Mouse (Mus musculus): Measurements from ENCODE around the gene Gpld1. TPM values are rescaled to one million over a fixed set of nuclear protein-coding genes. Genes with fewer than 3 reads are reported as not detected.
"Not testable (repeated sequence)": the region's sequence is repeated elsewhere in the genome, so short reads cannot be mapped to it uniquely, and the experiment has no call there.

The Gpld1 gene
- polyA plus RNA-seq, 1 experiment from 2014 or later = 1.5 TPM

- no peak for ATAC-seq (replicated peaks)
- WGBS = 61% methylated on average over 11 of the region's 11 CpGs
- no peak overlapping the region for H3K4me2 ChIP-seq (replicated peaks)
Observed at GRCm38 (mm10) chr13:24955091-24955490, 12.1 kb downstream of the Gpld1 start.

DNA sequence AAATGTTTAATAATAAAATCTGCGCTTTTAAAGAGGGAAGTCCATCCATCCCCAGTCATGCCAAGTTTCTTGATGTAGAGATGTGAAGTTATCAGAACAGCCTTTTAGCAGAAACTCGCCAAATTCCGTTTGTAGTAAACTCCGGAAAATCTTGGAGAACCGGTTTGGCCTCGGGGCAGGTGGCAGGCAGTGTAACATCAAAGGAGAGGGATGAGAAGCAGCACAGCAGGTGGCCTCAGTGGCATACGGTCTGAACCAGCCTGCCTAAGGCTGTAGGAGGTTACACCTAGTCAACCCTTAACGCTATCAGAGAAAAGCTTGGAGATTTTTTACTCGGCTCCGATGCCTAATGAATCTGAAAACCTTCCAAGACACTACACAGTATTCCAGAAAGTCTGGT is 12.5 kb downstream of the Gpld1 start:
- H3K27me3 ChIP-seq = no peaks in the 10 kb centered on the region
- 19% methylated on average over 10 of the region's 10 CpGs for WGBS
- no peak overlapping the region for H3K27ac ChIP-seq (replicated peaks)
- H3K36me3 ChIP-seq = no peaks in the 10 kb centered on the region
- H3K4me2 ChIP-seq (replicated peaks) = no peak overlapping the region
- H3K4me1 ChIP-seq = no peaks in the 10 kb centered on the region
- H3K9ac ChIP-seq (replicated peaks) = no peak overlapping the region
- no peak overlapping the region for H3K4me3 ChIP-seq
- H3K9me3 ChIP-seq = no peaks in the 10 kb centered on the region
- no peak for ATAC-seq (replicated peaks)

More at GRCm38 (mm10) chr13:24955091-24955490, 12.1 kb downstream of the Gpld1 start:
- no peak overlapping the region for H3K4me3 ChIP-seq
- no peak overlapping the region for H3K9ac ChIP-seq (replicated peaks)
- no peaks in the 10 kb centered on the region for H3K9me3 ChIP-seq
- no peaks in the 10 kb centered on the region for H3K27me3 ChIP-seq
- no peak overlapping the region for H3K27ac ChIP-seq (replicated peaks)
- no peaks in the 10 kb centered on the region for H3K4me1 ChIP-seq
- H3K36me3 ChIP-seq = no peaks in the 10 kb centered on the region

GRCm38 (mm10) chr13:24958671-24959070 is 15.7 kb downstream of the Gpld1 start:
- no peaks in the 10 kb centered on the region for H3K4me1 ChIP-seq
- ATAC-seq (replicated peaks) = no peak
- 91% methylated on average over 11 of the region's 11 CpGs for WGBS

DNA sequence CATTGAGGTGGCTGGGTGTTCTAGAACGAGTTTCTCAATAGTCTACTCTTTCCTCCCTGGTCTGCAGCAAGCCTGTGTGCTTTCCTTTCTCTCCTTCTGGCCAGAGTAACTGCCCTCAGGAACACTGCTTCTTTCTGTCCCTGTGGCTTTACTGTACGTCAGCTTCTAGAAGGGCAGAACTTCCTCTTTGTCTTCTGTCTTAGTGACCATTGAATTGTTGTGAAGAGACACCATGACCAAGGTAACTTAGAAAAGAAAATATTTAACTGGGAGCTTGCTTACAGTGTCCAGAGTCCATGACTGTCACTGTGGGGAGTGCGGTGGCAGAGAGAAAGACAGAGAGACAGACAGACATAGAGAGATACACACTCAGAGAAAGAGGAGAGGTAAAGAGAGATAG is 17.1 kb downstream of the Gpld1 start:
- Histone ChIP-seq H3K4me3 (no peak overlapping the region), H3K27ac (replicated peaks) (no peak overlapping the region), H3K27me3 (no peaks in the 10 kb centered on the region), H3K36me3 (no peaks in the 10 kb centered on the region), H3K4me1 (no peaks in the 10 kb centered on the region), H3K4me2 (replicated peaks) (no peak overlapping the region), H3K9me3 (no peaks in the 10 kb centered on the region), H3K9ac (replicated peaks) (no peak overlapping the region)
- no peak for ATAC-seq (replicated peaks)
- 78% methylated on average over 3 of the region's 3 CpGs for WGBS

More at GRCm38 (mm10) chr13:24958671-24959070, 15.7 kb downstream of the Gpld1 start:
- no peaks in the 10 kb centered on the region for H3K9me3 ChIP-seq
- no peak overlapping the region for H3K9ac ChIP-seq (replicated peaks)
- H3K36me3 ChIP-seq = no peaks in the 10 kb centered on the region
- no peak overlapping the region for H3K4me2 ChIP-seq (replicated peaks)
- H3K4me3 ChIP-seq = no peak overlapping the region
- H3K27ac ChIP-seq (replicated peaks) = no peak overlapping the region
- no peaks in the 10 kb centered on the region for H3K27me3 ChIP-seq

GRCm38 (mm10) chr13:24962119-24962518 is 19.2 kb downstream of the Gpld1 start:
- Histone ChIP-seq H3K4me1 (peaks cover 3% of the 10 kb centered on the region; the same call in 1 of the 2 replicates), H3K9ac (replicated peaks) (no peak overlapping the region), H3K9me3 (no peaks in the 10 kb centered on the region), H3K4me3 (no peak overlapping the region), H3K27me3 (no peaks in the 10 kb centered on the region), H3K36me3 (no peaks in the 10 kb centered on the region), H3K4me2 (replicated peaks) (no peak overlapping the region), H3K27ac (replicated peaks) (no peak overlapping the region)
- no peak for ATAC-seq (replicated peaks)
- WGBS = 87% methylated on average over 8 of the region's 8 CpGs

DNA sequence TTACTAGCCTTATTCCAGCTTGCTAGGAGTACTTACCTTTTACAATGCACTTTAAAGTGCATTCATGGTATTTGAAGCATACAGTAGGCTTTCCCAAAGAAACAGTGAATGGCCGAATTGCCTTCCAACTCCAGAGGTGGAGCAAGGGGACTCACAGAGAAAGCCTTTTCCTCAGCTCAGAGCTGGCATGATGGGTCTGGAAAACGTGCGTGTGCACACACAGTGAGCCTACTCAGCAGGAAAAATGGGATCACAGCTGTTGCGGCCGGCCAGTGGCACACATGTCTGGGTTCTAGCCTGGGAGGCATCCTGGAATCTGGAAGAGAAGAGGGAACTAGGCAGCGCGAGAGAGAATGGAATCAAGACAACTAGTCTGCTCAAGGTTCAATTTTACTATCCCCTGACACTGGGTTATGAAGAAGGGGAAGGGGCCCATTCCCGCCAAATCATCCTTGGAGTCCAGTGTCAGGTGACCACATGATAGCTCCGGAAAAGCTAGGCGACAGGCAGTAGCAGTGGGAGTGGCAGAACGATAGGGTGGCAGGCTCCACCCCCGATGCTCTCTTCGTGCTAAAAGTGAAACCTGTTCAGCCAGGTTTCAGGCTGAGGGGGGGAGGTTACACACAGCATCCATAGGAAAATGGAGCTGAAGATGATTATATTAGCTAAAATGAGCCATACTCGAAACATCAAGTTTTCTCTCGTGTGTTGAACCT is 22.3 kb downstream of the Gpld1 start:
- Histone ChIP-seq H3K9me3 (no peaks in the 10 kb centered on the region), H3K9ac (replicated peaks) (peak overlapping the region; percentile 4; the same call in 1 of the 2 replicates), H3K27me3 (no peaks in the 10 kb centered on the region), H3K4me1 (peaks cover 3% of the 10 kb centered on the region; the same call in 1 of the 2 replicates), H3K36me3 (no peaks in the 10 kb centered on the region), H3K4me3 (peak overlapping the region; percentile 30), H3K27ac (replicated peaks) (no peak overlapping the region), H3K4me2 (replicated peaks) (peak overlapping the region; percentile 39)
- ATAC-seq (replicated peaks) = peak; percentile 57; the same call in 1 of the 2 replicates
- 19% methylated on average over 15 of the region's 15 CpGs for WGBS

GRCm38 (mm10) chr13:24965846-24966201 is 22.9 kb downstream of the Gpld1 start:
- Histone ChIP-seq H3K4me3 (peak overlapping the region; percentile 30), H3K27ac (replicated peaks) (no peak overlapping the region), H3K9ac (replicated peaks) (peak overlapping the region; percentile 4; the same call in 1 of the 2 replicates)

DNA sequence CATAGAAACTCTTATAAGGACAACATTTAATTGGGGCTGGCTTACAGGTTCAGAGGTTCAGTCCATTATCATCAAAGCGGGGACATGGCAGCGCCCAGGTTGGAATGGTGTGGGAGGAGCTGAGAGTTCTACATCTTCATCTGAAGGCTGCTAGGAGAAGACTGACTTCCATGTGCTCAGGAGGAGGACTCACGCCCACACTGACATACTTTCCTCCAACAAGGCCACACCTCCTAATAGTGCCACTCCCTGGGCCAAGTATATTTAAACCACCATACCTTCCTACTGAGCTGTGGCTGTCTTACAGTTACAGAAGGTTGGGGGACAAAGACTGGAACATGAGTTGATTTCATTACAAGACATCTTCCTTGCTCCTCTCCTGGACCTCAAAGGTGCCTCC is 28.8 kb downstream of the Gpld1 start:
- 96% methylated on average over 3 of the region's 3 CpGs for WGBS
- not testable (repeated sequence) for H3K27me3 ChIP-seq; H3K4me3 ChIP-seq; H3K36me3 ChIP-seq; H3K4me1 ChIP-seq; ATAC-seq (replicated peaks); H3K4me2 ChIP-seq (replicated peaks); H3K9me3 ChIP-seq; H3K9ac ChIP-seq (replicated peaks); H3K27ac ChIP-seq (replicated peaks)

More at GRCm38 (mm10) chr13:24965846-24966201, 22.9 kb downstream of the Gpld1 start:
- H3K9me3 ChIP-seq = no peaks in the 10 kb centered on the region
- H3K4me1 ChIP-seq = peaks cover 3% of the 10 kb centered on the region; the same call in 1 of the 2 replicates
- no peaks in the 10 kb centered on the region for H3K27me3 ChIP-seq
- 39% methylated on average over 5 of the region's 5 CpGs for WGBS
- ATAC-seq (replicated peaks) = 0 out of 2 replicates have a peak, but pooled peaks have one; percentile 41
- no peaks in the 10 kb centered on the region for H3K36me3 ChIP-seq
- H3K4me2 ChIP-seq (replicated peaks) = peak overlapping the region; percentile 39

- peak; percentile 78 for ATAC-seq (replicated peaks)
- 51% methylated on average over 4 of the region's 4 CpGs for WGBS
- H3K4me3 ChIP-seq = no peak overlapping the region
Observed at GRCm38 (mm10) chr13:24976384-24976783, 33.4 kb downstream of the Gpld1 start.

GRCm38 (mm10) chr13:24977820-24978342 is 34.9 kb downstream of the Gpld1 start:
- Histone ChIP-seq H3K4me3 (no peak overlapping the region), H3K9ac (replicated peaks) (no peak overlapping the region), H3K9me3 (no peaks in the 10 kb centered on the region), H3K4me1 (no peaks in the 10 kb centered on the region), H3K4me2 (replicated peaks) (no peak overlapping the region), H3K27ac (replicated peaks) (no peak overlapping the region), H3K36me3 (no peaks in the 10 kb centered on the region), H3K27me3 (no peaks in the 10 kb centered on the region)
- ATAC-seq (replicated peaks) = no peak
- WGBS = 87% methylated on average over 5 of the region's 5 CpGs

More at GRCm38 (mm10) chr13:24976384-24976783, 33.4 kb downstream of the Gpld1 start:
- Histone ChIP-seq H3K9ac (replicated peaks) (no peak overlapping the region), H3K27ac (replicated peaks) (no peak overlapping the region), H3K9me3 (no peaks in the 10 kb centered on the region), H3K4me1 (no peaks in the 10 kb centered on the region), H3K4me2 (replicated peaks) (no peak overlapping the region), H3K36me3 (no peaks in the 10 kb centered on the region), H3K27me3 (no peaks in the 10 kb centered on the region)

- Histone ChIP-seq H3K4me3 (no peak overlapping the region), H3K27ac (replicated peaks) (no peak overlapping the region), H3K4me2 (replicated peaks) (no peak overlapping the region), H3K27me3 (no peaks in the 10 kb centered on the region), H3K4me1 (no peaks in the 10 kb centered on the region), H3K9me3 (no peaks in the 10 kb centered on the region), H3K9ac (replicated peaks) (no peak overlapping the region), H3K36me3 (no peaks in the 10 kb centered on the region)
- WGBS = 93% methylated on average over 6 of the region's 6 CpGs
- no peak for ATAC-seq (replicated peaks)
Observed at GRCm38 (mm10) chr13:24981031-24981430, 38.1 kb downstream of the Gpld1 start.

DNA sequence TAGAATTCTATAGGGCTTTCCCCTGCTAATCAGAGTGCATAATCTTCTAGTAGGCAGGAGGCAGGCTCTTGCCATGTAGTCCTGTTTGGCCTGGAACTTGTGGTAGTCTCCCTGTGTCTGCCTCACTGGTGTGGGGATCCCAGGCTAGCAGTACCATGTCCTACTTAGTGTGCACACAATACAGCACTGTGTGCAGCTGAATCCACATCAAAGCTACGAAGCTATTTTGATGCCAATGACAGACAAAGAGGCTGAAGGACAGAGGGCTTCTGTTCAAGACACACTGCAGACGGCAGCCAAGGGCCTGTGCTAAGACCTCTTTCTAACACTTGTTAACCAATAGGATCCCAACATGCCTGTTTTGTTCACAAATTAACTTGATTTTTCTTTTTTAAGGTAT is 42.5 kb downstream of the Gpld1 start:
- Histone ChIP-seq H3K4me3 (no peak overlapping the region), H3K4me1 (no peaks in the 10 kb centered on the region), H3K9ac (replicated peaks) (no peak overlapping the region), H3K27me3 (no peaks in the 10 kb centered on the region), H3K27ac (replicated peaks) (no peak overlapping the region), H3K4me2 (replicated peaks) (no peak overlapping the region), H3K9me3 (no peaks in the 10 kb centered on the region), H3K36me3 (0 out of 2 replicates have a peak, but pooled peaks cover 3% of the 10 kb centered on the region)
- 0 out of 2 replicates have a peak, but pooled peaks have one; percentile 49 for ATAC-seq (replicated peaks)
- WGBS = 30% methylated on average over 2 of the region's 2 CpGs

Measured in forebrain, embryonic 15.5 days (tissue).